Mouse (Mus musculus) hematopoietic stem cell, adult 5-6 weeks (primary cell): ENCODE data around the gene Capn10. TPM values are rescaled to one million over a fixed set of nuclear protein-coding genes. Genes with fewer than 3 reads are reported as not detected.

Source experiments
- total RNA-seq: library from RNA; stranded (forward); fragments of 172-1452, 232-1000 nt; gene quantifications from 2 replicates; pipeline ENCODE4 v1.2.3, GENCODE M21; 2017

Capn10 gene
- total RNA-seq, 1 experiment from 2014 or later = 17.3 TPM

Other genes with a start within 250 kb of the Capn10 start
- gene Gpc1, start 102.7 kb upstream of the Capn10 start, total RNA-seq = 1.9 and 11.2 TPM in 2 replicates
- not detected in 2 replicates for gene Ankmy1, start 31.5 kb upstream of the Capn10 start, total RNA-seq
- 4.4 and 6.1 TPM in 2 replicates for gene Dusp28, start 27.4 kb upstream of the Capn10 start, total RNA-seq
- 11.6 and 21.4 TPM in 2 replicates for gene Rnpepl1, start 23.6 kb upstream of the Capn10 start, total RNA-seq
- gene Gpr35, start 16.5 kb downstream of the Capn10 start, total RNA-seq = 1.5 and 2.1 TPM in 2 replicates
- gene Aqp12, start 72.0 kb downstream of the Capn10 start, total RNA-seq = not detected in 2 replicates
- not detected in 2 replicates for gene Kif1a, start 167.6 kb downstream of the Capn10 start, total RNA-seq
- not detected in 2 replicates for gene Agxt, start 200.9 kb downstream of the Capn10 start, total RNA-seq
- gene 2310007B03Rik, start 226.6 kb downstream of the Capn10 start, total RNA-seq = not detected in 2 replicates
- 0.10 TPM in 1 of 2 replicates, not detected in the other for gene Crocc2, start 234.3 kb downstream of the Capn10 start, total RNA-seq